Mouse (Mus musculus) liver, embryonic 13.5 days (tissue): Measurements from ENCODE around the gene Pm20d2. TPM values are rescaled to one million over a fixed set of nuclear protein-coding genes. Genes with fewer than 3 reads are reported as not detected.

ENCODE experiments used
- ATAC-seq: fragments of 200-750 bp; cut with Nextera tagmentation; 2 replicates; pipeline ENCODE4 v1.8.0; 2017; ENCODE audit warnings: low read depth, mild to moderate bottlenecking, moderate number of reproducible peaks, moderate library complexity
- DNase-seq: peaks from one replicate; pipeline ENCODE4 v3.0.0; 2022
- H3K27ac ChIP-seq: fragments of 300-500 bp; sonication (generic); 2 replicates; pipeline ENCODE4 v1.5.1; 2015; ENCODE audit warnings: moderate library complexity, mild to moderate bottlenecking, inconsistent platforms
- H3K27me3 ChIP-seq: fragments of 300-500 bp; sonication (generic); 2 replicates; pipeline ENCODE4 v1.6.1; 2015; ENCODE audit warnings: mild to moderate bottlenecking, inconsistent platforms
- H3K36me3 ChIP-seq: fragments of 300-500 bp; sonication (generic); 2 replicates; pipeline ENCODE4 v1.6.1; 2015; ENCODE audit warnings: mild to moderate bottlenecking, inconsistent platforms
- H3K4me1 ChIP-seq: fragments of 300-500 bp; sonication (generic); replicated peaks from 2 replicates; pipeline ENCODE4 v1.6.1; 2015; ENCODE audit warnings: inconsistent platforms
- H3K4me2 ChIP-seq: fragments of 300-500 bp; sonication (generic); 2 replicates; pipeline ENCODE4 v1.6.1; 2015; ENCODE audit warnings: inconsistent platforms, mild to moderate bottlenecking, moderate library complexity
- H3K4me3 ChIP-seq: fragments of 300-500 bp; sonication (generic); replicated peaks from 2 replicates; pipeline ENCODE4 v1.5.1; 2015; ENCODE audit warnings: mild to moderate bottlenecking, inconsistent platforms
- H3K9ac ChIP-seq: fragments of 300-500 bp; sonication (generic); 2 replicates; pipeline ENCODE4 v1.6.1; 2015; ENCODE audit warnings: mild to moderate bottlenecking, inconsistent platforms
- H3K9me3 ChIP-seq: fragments of 300-500 bp; sonication (generic); replicated peaks from 2 replicates; pipeline ENCODE4 v1.6.1; 2016; ENCODE audit warnings: inconsistent platforms
- WGBS: fragments of 180-500 bp; shearing (Covaris S2); methylation state at CpG from one replicate; pipeline ENCODE4 v1.1.7; 2015; ENCODE audit not compliant: insufficient replicate concordance; 5-methylcytosine and 5-hydroxymethylcytosine counted together
- polyA plus RNA-seq: library from polyadenylated mRNA; unstranded; fragments of >200 nt; fragmentation: Nextera tagmentation; extraction: Ambion mirVana; gene quantifications from 2 replicates; pipeline ENCODE4 v1.2.1, GENCODE M21; 2015

The Pm20d2 gene
- polyA plus RNA-seq, 1 experiment from 2014 or later: 0.24 TPM

GRCm38 (mm10) chr4:33188164-33188563 is 1.4 kb downstream of the Pm20d2 start:
- 0 out of 2 replicates have a peak overlapping the region, but pooled peaks have one; percentile 76 for H3K4me2 ChIP-seq
- WGBS: 29% methylated on average over 9 of the region's 9 CpGs
- DNase-seq (no peak), ATAC-seq (no peak)
- no peak overlapping the region for H3K4me3 ChIP-seq
- peaks cover 44% of the 10 kb centered on the region for H3K27me3 ChIP-seq
- H3K27ac ChIP-seq: no peak overlapping the region
- H3K36me3 ChIP-seq: no peaks in the 10 kb centered on the region
- peaks cover 4% of the 10 kb centered on the region for H3K4me1 ChIP-seq
- no peaks in the 10 kb centered on the region for H3K9me3 ChIP-seq
- H3K9ac ChIP-seq: no peak overlapping the region

- 58% methylated on average over 5 of the region's 5 CpGs for WGBS
- DNase-seq (no peak), ATAC-seq (no peak)
- Histone ChIP-seq H3K9ac (no peak overlapping the region), H3K4me3 (no peak overlapping the region), H3K27ac (no peak overlapping the region), H3K27me3 (peaks cover 19% of the 10 kb centered on the region), H3K4me2 (no peak overlapping the region), H3K36me3 (no peaks in the 10 kb centered on the region), H3K4me1 (no peaks in the 10 kb centered on the region), H3K9me3 (no peaks in the 10 kb centered on the region)
These were observed 6.1 kb downstream of the Pm20d2 start for GRCm38 (mm10) chr4:33183477-33183876.

DNA sequence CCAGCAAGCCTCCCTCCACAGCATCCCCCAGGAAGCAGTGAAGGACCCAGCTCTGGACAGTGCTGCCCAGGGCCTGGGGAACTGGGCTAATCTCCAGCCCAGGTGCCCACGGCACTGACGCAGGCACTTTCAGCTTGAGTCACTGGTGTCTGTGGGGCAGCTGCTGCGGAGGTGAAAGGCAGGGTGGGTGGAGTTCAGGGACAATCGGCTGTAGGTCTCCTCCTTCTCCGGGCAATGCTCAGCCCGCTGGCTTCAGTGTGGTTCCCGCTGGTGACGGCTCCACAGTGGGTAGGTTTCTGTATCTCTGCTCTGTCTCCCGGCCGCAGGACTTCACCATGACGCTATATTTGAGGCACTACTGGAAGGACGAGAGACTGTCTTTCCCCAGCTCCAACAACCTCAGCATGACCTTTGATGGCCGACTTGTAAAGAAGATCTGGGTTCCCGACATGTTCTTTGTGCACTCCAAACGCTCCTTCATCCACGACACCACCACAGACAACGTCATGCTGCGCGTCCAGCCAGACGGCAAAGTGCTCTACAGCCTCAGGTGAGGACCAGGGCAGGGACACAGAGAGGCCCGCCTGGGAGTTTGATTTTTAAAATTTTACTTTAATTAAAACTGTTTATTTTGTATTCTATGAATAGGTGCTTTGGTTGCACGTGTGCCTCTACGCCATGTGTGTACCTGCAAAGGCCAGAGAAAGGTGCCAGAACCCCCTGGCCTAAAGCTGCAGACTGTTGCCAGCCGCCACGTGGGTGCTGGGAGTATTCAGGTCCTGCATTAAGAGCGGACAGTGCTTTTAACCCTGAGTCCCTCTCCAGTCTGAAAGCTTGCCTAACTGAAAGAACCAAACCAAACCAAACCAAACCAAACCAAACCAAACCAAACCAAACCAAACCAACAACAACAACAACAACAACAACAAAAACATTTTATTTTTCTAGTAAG is 37.2 kb downstream of the Pm20d2 start:
- Histone ChIP-seq H3K4me3 (no peak overlapping the region), H3K27ac (no peak overlapping the region), H3K27me3 (no peaks in the 10 kb centered on the region; the same call in 1 of the 2 replicates), H3K9ac (no peak overlapping the region), H3K36me3 (no peaks in the 10 kb centered on the region), H3K4me2 (no peak overlapping the region), H3K4me1 (no peaks in the 10 kb centered on the region), H3K9me3 (no peaks in the 10 kb centered on the region)
- 73% methylated on average over 26 of the region's 26 CpGs for WGBS
- no peak for DNase-seq
- ATAC-seq: no peak

- Histone ChIP-seq H3K4me2 (no peak overlapping the region), H3K4me3 (no peak overlapping the region), H3K36me3 (no peaks in the 10 kb centered on the region), H3K27me3 (peaks cover 17% of the 10 kb centered on the region), H3K27ac (no peak overlapping the region), H3K9me3 (no peaks in the 10 kb centered on the region), H3K4me1 (no peaks in the 10 kb centered on the region), H3K9ac (no peak overlapping the region)
- ATAC-seq (no peak), DNase-seq (no peak)
- 66% methylated on average over 7 of the region's 7 CpGs for WGBS
These were observed 40.4 kb downstream of the Pm20d2 start for GRCm38 (mm10) chr4:33149150-33149549.

- no peaks in the 10 kb centered on the region for H3K4me1 ChIP-seq
- H3K9me3 ChIP-seq: no peaks in the 10 kb centered on the region
- no peak overlapping the region for H3K4me3 ChIP-seq
- no peaks in the 10 kb centered on the region for H3K36me3 ChIP-seq
- DNase-seq (no peak), ATAC-seq (no peak)
- WGBS: 15% methylated on average over 2 of the region's 2 CpGs
- H3K9ac ChIP-seq: no peak overlapping the region
- no peak overlapping the region for H3K27ac ChIP-seq
- H3K4me2 ChIP-seq: no peak overlapping the region
- H3K27me3 ChIP-seq: peaks cover 17% of the 10 kb centered on the region
These were observed 41.7 kb downstream of the Pm20d2 start for GRCm38 (mm10) chr4:33147825-33148224.

DNA sequence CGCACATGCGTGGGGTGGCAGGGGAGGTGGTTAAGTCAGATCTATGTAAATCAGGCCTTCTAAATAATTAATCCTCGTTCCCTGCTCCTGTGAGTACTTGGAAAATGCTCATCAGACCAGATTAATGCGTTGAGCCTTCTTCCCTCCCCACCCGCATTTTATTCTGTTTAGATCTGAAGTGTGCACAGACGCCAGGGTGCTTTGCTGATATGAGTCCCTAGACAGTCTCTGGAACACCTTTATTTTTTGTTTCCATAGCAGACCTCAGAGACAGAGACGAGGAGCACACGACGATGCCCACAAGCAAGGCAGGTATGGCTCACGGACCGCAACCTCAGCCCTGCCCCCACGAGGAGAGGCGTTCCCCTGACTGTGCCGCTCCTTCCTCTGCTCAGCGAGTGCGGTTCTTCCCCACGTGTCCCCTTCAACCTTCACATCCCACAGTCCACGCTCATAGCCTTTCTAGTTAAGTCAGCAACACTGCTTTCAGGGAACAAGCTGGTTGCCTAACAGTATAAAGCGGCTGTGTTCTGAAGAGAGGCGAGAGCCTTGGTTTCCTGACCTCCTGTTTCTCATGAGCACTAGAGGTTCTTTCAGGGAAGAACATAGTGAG is 42.8 kb downstream of the Pm20d2 start:
- H3K4me1 ChIP-seq: no peaks in the 10 kb centered on the region
- H3K27me3 ChIP-seq: peaks cover 17% of the 10 kb centered on the region
- no peak for DNase-seq
- H3K9me3 ChIP-seq: no peaks in the 10 kb centered on the region
- H3K4me3 ChIP-seq: no peak overlapping the region
- H3K27ac ChIP-seq: no peak overlapping the region
- ATAC-seq: no peak
- WGBS: 35% methylated on average over 20 of the region's 20 CpGs
- H3K4me2 ChIP-seq: no peak overlapping the region
- no peak overlapping the region for H3K9ac ChIP-seq
- no peaks in the 10 kb centered on the region for H3K36me3 ChIP-seq

GRCm38 (mm10) chr4:33132221-33132620 is 57.3 kb downstream of the Pm20d2 start, which contains the start of gene Gabrr1:
Gene Gabrr1 (plus strand): TSS chr4:33132521.
- DNase-seq (no peak), ATAC-seq (no peak)
- H3K4me2 ChIP-seq: no peak within 1 kb of the TSS
- H3K9me3 ChIP-seq: no peaks in the 10 kb centered on the region
- no peak within 1 kb of the TSS for H3K27ac ChIP-seq
- H3K4me1 ChIP-seq: no peaks in the 10 kb centered on the region
- H3K27me3 ChIP-seq: no peaks in the 10 kb centered on the region
- H3K9ac ChIP-seq: no peak within 1 kb of the TSS
- H3K36me3 ChIP-seq: no peaks in the 10 kb centered on the region
- WGBS: 61% methylated on average over 11 of the region's 11 CpGs
- no peak within 1 kb of the TSS for H3K4me3 ChIP-seq

DNA sequence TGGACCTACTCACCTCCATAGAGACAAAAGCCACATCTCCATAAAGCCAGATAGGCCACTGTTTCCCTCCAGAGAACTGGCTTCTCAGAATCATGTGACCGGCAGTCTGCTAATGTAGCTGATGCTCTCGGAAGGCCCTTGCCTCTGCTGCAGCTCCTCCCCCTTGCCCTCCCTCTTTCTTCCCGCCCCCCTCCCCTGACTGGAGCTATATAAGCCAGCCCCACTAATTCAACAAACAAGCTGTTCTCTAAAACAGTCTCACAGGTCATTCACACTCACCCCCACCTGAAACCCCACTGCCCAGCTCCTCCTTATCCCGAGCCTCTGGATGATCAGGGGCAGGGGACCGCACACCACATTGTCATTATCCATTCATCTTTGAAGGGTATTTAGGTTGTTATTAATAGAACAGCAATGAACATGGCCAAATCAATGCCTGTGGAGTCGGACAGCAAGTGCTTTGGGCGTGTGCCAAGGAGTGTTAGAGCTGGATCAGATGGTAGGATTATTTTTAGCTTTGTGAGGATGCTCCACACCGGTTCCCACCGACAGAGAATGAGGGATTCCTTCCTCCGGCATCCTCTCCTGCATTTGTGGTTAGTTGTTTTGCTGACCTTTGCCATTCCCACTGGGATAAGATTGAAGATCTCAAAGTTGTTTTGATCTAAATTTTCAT is 64.0 kb downstream of the Pm20d2 start:
- DNase-seq (no peak), ATAC-seq (no peak)
- Histone ChIP-seq H3K27ac (no peak overlapping the region), H3K9me3 (no peaks in the 10 kb centered on the region), H3K4me3 (no peak overlapping the region), H3K27me3 (no peaks in the 10 kb centered on the region), H3K36me3 (no peaks in the 10 kb centered on the region), H3K9ac (no peak overlapping the region), H3K4me1 (no peaks in the 10 kb centered on the region), H3K4me2 (no peak overlapping the region)
- 67% methylated on average over 10 of the region's 10 CpGs for WGBS

- WGBS: 56% methylated on average over 6 of the region's 6 CpGs
- DNase-seq: no peak
These were observed 65.0 kb downstream of the Pm20d2 start for GRCm38 (mm10) chr4:33124493-33124892.

More at GRCm38 (mm10) chr4:33124493-33124892, 65.0 kb downstream of the Pm20d2 start:
- Histone ChIP-seq H3K4me1 (no peaks in the 10 kb centered on the region), H3K36me3 (no peaks in the 10 kb centered on the region), H3K4me2 (no peak overlapping the region), H3K9ac (no peak overlapping the region), H3K27ac (no peak overlapping the region), H3K9me3 (no peaks in the 10 kb centered on the region), H3K27me3 (no peaks in the 10 kb centered on the region), H3K4me3 (no peak overlapping the region)
- ATAC-seq: no peak
